Mouse (Mus musculus) gastrocnemius, adult 2 months (tissue): ENCODE measurements around the gene Lama2. TPM values are rescaled to one million over a fixed set of nuclear protein-coding genes. Genes with fewer than 3 reads are reported as not detected.

Experiments used
- DNase-seq: peaks from one replicate; pipeline ENCODE4 v3.0.0; 2022
- H3K27ac ChIP-seq: fragments of 200-600 bp; 2 replicates; pipeline ENCODE4 v1.8.1; 2022; ENCODE audit warnings: mild to moderate bottlenecking
- H3K4me3 ChIP-seq: fragments of 200-600 bp; 2 replicates; pipeline ENCODE4 v1.8.1; 2022; ENCODE audit warnings: mild to moderate bottlenecking, moderate library complexity
- CTCF ChIP-seq: fragments of 200-600 bp; IDR thresholded peaks from 2 replicates; pipeline ENCODE4 v1.8.1; 2022; ENCODE audit warnings: antibody characterized with exemption, mild to moderate bottlenecking, moderate library complexity
- intact Hi-C: fragments of 180-260 bp; cut with DNase I; formaldehyde crosslinking; loops from one replicate; pipeline ENCODE4 v1.15.1; 2025
- total RNA-seq, 2 experiments: library from RNA; stranded (reverse); gene quantifications; 2 replicates each; pipeline ENCODE4 v1.2.3; 2021

The Lama2 gene
- total RNA-seq, 2 experiments from 2014 or later, result 46.0 to 56.1 TPM

DNA sequence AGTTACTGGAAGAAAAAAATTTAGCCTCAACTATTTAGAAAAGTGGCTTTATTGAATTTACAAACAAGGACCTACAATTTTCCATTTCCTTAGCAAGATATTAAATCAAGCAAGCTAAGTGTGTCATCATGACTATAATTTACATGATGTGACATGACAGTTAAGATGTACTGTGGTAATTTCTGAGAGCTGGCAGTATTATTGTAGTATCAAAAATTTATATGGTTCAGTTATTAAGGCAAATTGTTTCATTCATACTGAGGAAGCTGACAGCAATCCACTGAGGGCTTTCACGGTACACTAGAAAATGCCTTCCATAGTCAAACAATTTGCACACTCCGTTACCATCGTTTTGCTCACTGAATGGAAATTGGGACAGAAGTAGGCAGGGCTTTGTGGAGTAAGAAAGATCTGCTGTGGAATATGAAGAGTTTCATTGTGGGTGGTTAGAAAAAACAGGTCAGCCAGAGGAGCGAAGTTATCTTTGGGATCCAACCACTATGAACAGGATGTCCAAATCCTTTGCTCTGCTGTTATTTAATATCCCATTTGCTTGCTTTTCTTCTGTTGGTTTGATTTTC, 297.1 kb downstream of the Lama2 start:
- no peak for DNase-seq
- no peak overlapping the region for H3K4me3 ChIP-seq
- intact Hi-C loops, result no loop called here
- peak overlapping the region; percentile 9 for H3K27ac ChIP-seq
- TF ChIP-seq CTCF, result no peak

DNA sequence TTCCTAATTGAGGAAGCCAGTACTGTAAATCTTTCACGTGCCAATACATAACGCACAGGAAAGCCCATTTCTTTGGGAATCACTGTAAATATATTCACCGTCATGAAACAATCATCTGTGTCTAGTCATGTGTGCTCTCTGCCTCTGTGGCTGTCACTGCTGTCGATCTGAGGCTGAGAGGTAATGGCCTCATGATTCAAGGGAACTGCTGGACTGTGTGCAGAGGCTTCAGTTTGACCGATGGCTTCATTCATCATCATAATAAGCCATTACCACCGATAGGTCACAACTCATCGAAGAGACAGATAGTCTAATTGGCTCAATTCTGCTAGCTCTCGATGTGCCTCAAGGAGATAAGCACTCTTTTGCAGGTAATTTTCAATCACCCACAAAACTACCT, 312.1 kb downstream of the Lama2 start:
- Histone ChIP-seq H3K4me3 (no peak overlapping the region), H3K27ac (no peak overlapping the region)
- DNase-seq, result no peak
- intact Hi-C loops, result no loop called here
- no peak for TF ChIP-seq CTCF

DNA sequence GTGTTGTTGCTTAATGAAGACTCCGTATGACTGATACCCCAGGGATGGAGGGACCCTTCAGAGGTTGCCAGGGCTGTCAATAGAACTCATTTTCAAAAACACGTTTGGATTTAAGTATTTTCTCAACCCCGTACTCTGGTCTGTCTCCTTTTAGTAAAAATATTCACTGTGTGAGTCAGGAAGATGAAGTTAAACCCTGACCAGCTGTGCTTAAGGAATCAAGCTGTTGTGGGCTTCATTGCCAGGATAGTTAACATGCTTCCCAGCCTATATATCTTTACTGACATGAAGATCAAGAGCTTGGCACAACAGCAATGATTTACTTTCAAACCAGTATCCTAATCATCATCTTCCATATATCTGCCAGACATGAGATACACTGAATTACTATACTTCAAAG, 314.3 kb downstream of the Lama2 start:
- intact Hi-C loops, result no loop called here
- Histone ChIP-seq H3K27ac (no peak overlapping the region), H3K4me3 (no peak overlapping the region)
- TF ChIP-seq CTCF, result no peak
- no peak for DNase-seq

DNA sequence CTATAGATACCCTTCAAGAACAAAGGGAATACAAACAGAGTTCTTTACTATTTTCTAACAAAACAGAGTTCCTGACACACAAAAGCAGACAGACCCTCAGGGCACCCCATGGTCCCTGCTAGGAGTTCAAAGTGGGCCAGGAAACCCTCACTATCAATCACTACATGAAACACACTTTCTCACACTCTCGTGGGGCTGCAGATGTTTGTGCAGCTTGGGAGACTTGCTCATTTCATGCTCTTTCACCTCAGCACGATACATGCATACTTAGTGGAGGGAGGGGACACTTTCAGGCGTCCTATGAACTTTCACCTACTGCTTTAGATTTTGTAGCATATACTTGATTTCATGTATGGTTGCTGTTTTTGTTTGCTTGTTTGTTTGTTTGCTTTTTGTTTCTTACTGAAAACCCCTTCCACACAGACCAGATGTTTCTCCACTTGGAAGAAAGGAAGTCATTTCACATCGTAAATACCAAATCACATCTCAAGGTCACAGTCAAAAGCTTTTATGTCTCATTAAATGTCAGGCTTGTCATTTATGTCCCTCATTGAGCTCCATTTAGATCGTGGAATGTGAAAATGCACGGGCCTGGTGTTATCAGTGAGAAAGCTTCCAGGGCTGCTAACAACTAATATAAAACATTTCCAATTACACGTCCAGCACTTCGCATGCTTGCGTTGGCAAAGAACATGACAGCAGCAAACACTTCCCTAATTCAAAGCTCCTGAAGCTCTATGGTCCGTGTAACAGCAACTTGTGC, 334.3 kb downstream of the Lama2 start:
- no peak for DNase-seq
- TF ChIP-seq CTCF, result no peak
- H3K27ac ChIP-seq, result no peak overlapping the region
- H3K4me3 ChIP-seq, result no peak overlapping the region
- intact Hi-C loops, result no loop called here

DNA sequence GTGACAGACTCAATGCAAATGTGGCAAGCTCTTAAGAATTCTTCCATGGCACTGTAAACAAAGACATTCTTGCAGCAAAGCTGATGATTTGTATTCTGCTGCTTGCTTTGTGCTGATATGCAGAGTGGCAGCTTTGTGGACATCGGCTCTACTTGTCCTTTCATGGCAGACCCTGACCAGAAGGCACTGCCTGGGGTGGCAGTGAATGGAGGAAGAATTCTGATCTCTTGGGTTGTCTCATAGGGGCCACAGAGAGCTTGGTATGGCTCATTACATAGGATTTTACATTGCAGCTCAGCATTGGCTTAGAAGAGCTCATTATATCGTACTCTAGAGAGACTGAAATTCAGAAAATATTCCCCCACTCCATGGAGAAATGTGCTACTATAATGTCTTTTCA, 352.1 kb downstream of the Lama2 start:
- intact Hi-C loops, result loop anchor here (5.0 kb wide), 1 partner anchor 495 kb away; no protein-coding TSS in a partner anchor
- no peak overlapping the region for H3K27ac ChIP-seq

DNA sequence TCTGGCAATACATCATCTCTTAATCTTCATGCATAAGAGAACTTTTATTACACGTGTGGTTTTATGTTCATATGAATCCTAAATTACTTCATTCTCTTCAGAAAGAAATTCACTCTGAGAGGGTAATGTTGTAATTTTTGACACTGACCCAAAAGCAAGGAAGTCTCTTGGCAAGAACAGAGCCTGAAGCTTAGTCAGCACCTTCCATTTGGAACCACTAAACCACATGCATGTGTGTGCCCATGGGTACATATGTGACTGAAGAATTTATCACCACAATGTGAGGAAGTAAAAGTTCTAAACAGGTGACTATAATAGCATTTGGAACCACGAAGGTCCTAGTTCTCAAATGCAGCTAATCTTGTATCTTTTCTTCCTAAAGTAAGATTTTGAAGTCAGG, 353.7 kb downstream of the Lama2 start:
- Histone ChIP-seq H3K4me3 (no peak overlapping the region), H3K27ac (no peak overlapping the region)
- intact Hi-C loops, result loop anchor here (5.0 kb wide), 1 partner anchor 496 kb away; no protein-coding TSS in a partner anchor
- no peak for DNase-seq
- TF ChIP-seq CTCF, result no peak

More for the DNA sequence above, 352.1 kb downstream of the Lama2 start:
- DNase-seq, result no peak
- TF ChIP-seq CTCF, result no peak
- no peak overlapping the region for H3K4me3 ChIP-seq

DNA sequence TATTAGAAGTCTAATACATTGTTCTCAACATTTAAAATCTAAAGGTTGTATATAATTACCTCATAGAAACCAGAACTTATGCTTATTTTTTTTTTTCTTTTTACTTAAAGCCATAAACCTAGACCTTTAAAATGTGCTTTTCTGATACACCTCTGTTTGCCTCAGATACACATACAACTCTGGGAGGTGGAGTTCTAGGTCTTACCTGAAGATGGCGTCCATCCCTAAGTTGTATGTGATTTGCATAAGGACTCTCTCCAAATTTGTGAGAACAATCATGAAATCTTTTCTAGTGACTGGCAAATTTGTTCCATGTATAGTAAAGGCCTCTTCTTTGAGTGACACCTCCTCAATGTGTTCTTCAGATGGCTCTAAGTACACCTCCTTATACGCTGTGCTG, 354.8 kb downstream of the Lama2 start:
- intact Hi-C loops, result loop anchor here (5.0 kb wide), 1 partner anchor 498 kb away; no protein-coding TSS in a partner anchor
- Histone ChIP-seq H3K27ac (no peak overlapping the region), H3K4me3 (no peak overlapping the region)
- DNase-seq, result no peak
- TF ChIP-seq CTCF, result peak; percentile 58

DNA sequence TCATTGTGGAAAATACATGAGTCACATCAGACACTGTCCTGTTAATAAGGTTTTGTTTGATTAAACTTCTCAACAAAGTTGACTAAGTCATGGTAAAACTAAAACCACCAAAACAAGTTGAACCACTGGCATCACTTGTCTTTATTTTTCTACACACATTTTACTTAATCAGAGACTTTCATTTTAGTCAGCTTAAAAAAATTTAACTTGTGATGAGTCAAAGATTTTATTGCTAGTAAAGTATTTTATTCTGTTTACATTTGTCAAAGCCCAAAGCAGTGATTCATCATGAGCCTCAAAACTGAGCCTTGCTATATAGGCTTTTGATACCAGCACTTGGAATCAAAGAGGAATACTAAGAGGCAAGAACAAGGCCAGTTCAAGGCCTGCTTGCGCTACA, 369.8 kb downstream of the Lama2 start:
- no peak overlapping the region for H3K27ac ChIP-seq
- DNase-seq, result no peak
- no peak overlapping the region for H3K4me3 ChIP-seq
- TF ChIP-seq CTCF, result no peak
- intact Hi-C loops, result no loop called here

DNA sequence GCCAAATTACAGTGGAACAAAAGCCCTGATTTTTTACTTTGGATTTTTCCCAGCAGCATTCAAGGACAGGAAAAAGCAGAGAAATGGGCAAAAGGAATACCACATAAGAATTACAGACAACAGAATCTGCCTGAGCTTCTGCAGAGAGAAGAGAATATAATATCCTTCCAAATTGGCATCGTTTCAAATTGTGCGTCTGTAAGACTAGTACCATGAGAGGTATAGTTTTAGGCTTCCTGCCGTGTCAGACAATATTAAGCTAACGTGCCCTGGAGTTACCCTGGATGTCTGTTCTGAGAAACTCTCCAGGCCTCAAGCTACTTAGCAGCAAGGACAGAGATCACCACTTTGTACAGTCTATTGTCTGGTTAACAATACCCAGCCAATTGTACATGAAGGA, 384.8 kb downstream of the Lama2 start:
- DNase-seq, result no peak
- intact Hi-C loops, result no loop called here
- H3K27ac ChIP-seq, result no peak overlapping the region
- TF ChIP-seq CTCF, result no peak
- H3K4me3 ChIP-seq, result no peak overlapping the region

DNA sequence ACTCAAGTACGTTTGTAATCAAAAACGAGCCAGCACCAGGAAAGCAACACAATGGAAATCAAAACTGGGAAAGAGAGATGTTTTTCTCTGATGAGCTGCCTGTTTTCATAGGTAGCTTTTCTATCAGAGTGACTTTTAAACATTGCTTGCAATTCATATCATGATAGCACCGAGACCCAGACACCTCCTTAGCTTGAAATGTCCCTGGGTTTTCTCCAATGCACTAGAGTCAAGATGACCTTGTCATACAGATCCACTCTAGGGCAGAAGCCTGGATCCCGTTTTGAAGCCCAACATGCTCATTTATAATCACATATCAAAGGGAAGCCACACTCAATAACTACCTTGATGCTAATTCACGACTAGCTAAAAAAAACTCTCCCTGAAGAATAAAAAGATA, 386.0 kb downstream of the Lama2 start:
- no peak for DNase-seq
- H3K4me3 ChIP-seq, result no peak overlapping the region
- intact Hi-C loops, result no loop called here
- no peak overlapping the region for H3K27ac ChIP-seq
- no peak for TF ChIP-seq CTCF

DNA sequence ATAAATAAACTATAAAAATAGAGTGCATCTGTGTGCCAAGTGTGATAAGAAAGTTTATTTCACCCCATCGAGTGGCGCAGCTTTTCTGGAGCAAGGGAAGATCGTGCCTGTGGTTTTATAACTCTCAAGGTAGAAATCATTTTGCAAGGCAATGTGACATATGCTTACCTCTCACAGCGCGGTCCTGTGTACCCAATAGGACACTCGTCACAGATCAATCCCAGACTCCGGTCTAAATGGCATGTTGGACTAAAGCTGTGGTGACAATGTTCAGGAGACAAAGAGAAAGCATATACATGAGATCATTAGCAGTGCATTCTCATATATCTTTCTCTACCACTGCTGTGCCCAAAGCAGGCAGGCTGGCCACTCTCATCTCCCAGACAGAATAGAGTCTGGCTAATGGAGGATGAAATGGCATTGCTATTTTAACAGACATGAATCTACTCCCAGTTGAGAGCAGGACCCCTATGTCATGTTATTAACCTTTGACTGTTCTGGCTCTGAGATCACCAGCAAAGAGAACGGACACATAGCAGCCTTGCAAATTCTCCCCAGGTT, 395.7 kb downstream of the Lama2 start:
- Histone ChIP-seq H3K4me3 (no peak overlapping the region), H3K27ac (peak overlapping the region; percentile 79; the same call in 1 of the 2 replicates)
- intact Hi-C loops, result no loop called here
- TF ChIP-seq CTCF, result no peak
- no peak for DNase-seq

DNA sequence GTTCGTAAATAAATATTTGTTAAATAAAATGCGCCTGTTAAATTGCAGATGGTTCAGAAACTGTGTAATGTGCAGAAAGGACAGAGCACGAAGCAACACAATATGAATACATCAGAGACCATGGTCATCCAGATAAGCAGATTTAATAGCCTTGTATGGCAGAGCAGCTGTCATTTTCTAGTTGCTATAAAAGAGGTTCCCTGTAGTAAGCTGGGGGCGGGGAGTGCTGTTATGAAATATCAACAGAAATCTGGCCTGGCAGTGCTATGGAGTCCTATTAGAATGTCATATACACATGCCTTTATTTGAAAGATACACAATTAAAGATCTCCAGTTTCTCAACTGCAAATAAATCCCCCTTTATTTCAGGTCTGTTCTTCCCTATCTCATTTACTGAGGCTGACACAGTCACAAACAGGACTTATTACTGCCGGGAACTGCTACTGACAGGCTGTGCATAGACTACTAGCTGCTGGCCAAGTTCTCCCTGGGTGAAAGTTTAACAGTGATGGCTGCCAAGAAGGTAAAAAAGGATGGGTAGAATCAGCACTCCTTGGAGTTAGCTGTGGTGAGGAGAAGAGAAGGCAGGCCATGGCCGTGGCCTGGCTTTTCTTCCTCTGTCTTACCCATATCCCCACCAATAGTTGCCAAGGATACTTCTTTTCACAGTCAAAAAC, 396.8 kb downstream of the Lama2 start:
- no peak for TF ChIP-seq CTCF
- peak overlapping the region; percentile 79 for H3K27ac ChIP-seq
- H3K4me3 ChIP-seq, result no peak overlapping the region
- intact Hi-C loops, result no loop called here
- peak; percentile 24 for DNase-seq

DNA sequence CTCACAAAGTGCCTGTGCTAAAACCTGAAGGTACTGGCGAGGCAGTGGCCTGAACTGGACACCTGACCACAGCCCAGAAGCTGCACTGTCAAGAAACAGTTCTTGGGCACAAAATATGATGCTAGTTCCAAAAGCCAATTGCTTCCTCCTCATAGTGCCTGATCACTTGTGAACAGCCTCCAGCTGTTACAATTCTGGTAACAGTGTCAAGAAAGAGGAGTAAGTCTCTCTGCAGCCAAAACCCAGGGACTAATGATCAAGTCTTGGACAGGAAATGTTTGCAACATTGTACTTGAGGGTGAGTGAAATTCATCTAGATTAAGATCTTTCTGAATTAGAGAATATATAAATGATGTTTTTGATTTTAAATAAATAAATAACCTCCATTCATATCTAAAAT, 399.9 kb downstream of the Lama2 start:
- no peak for TF ChIP-seq CTCF
- intact Hi-C loops, result no loop called here
- no peak for DNase-seq
- no peak overlapping the region for H3K4me3 ChIP-seq
- no peak overlapping the region for H3K27ac ChIP-seq
